Mouse (Mus musculus) adrenal gland, postnatal 36 days (tissue): ENCODE measurements around the gene Haghl. TPM values are rescaled to one million over a fixed set of nuclear protein-coding genes. Genes with fewer than 3 reads are reported as not detected.

Source experiments
- DNase-seq, 2 experiments: peaks; one replicate each; pipeline ENCODE4 v3.0.0; 2021; ENCODE audit warnings: mixed read lengths in 1 of 2
- total RNA-seq, 2 experiments: library from RNA; stranded (reverse); gene quantifications; 2 replicates each; pipeline ENCODE4 v1.2.3; 2021

The Haghl gene
- total RNA-seq, 2 experiments from 2014 or later, result 17.6 to 32.8 TPM

DNA sequence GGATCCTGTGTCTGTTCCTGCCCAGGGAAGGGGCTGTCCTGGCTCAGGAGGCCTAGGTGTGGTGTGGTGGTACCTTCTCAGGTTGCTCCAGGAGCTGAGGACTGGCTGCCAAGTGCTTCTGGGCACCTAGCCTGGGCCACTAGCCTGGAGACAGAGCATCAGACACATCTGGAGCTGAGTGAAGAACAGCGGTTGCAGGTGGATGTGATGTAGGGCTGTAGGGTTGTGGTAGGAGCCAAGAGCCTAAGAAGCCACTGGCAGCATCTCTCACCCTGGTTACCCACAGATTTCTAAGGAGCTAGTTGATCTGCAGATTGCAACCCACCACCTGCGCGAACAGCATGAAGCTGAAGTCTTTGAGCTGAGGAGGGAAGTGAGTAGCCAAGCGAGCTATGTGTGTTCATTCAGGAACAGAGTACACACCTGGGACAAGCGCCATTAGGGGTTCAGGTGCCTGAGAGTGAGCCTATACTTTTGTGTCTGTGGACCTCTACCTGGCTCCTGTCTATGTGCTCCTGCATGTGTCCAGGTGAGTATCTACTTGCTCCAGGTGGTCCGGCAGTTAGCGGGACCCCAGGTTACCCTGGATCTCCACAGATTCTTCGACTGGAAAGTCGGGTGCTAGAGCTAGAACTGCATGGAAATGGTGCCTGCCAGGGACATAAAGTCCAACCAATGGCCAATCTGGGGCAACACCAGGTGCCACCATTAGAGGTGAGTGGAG is 1.5 kb upstream of the Haghl start:
- DNase-seq, result no peak

DNA sequence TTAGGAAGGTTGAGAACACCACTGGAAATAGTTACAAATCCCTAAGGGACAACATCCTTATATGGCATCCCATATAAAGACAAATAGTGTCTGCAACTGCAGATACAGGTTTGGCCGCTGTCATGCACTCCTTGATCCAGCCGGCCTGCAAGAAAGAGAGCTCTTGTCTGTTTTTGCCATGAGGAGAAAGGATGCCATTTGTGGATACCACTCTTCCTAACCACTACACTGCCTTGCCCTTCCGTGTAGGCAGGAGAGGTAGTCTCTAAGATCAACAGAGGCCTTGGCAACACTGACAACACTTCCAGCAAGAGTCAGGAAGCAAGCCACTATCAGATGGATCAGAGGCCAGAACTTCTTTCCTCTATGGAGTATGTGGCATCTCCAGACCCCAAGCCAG is 807 bp upstream of the Haghl start, which contains the start of gene Ccdc78:
Gene Ccdc78, plus strand, starts transcription at position 301 of the 400 bp plus-strand sequence.
- DNase-seq, result no peak

DNA sequence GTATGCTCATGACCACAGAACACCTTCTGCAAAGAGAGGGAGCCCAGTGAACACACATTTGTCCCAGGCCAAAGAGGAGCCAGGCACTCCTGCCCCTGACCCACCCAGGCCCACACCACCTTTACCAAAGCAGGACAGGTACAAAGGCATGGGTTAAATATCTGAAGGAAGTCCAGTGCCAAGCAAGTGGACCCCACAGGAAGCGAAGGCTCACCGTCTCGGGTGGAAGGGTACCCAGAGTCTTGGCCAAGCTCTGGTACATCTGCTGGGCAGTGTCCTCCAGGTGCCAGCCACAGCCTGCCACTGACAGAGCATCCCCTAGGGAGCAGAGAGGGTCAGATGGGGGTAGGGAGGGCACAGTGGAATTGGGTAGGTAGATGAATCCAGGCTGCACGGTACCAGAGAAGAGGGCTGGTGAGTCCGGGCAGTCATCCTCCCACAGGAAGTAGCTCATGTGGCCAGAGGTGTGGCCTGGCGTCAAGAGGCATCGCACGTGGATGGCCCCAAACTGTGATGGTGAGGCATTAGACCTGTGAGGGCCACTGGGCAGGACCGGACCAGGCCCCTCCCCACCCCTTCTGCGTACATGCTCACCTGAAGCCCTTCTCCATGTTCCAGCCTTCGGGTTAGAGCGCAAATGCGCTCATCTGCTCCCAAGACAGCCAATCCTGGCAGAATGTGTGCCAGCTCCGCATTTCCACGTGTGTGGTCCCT is 1.5 kb downstream of the Haghl start:
- no peak for DNase-seq

DNA sequence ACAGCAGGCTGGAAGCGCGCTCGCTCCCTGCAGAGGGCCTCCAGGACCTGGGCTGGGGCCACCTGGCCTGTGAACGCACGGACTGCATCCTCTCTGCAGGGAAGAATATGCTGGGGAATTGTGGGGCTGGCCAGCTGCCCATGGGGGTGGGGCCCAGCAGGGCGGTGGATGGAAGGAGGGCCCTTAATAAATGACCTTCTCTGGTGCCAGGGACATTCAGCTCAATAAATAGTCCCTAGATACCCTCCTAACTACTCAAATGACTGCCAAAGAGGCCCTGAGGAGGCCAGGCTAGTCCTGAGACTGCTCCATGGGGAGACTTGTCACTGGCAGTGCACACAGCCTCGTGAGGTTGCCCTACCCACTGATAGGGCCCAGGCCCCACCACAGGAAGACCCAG is 2.4 kb downstream of the Haghl start:
- peak; percentile 76 to 83 for DNase-seq

DNA sequence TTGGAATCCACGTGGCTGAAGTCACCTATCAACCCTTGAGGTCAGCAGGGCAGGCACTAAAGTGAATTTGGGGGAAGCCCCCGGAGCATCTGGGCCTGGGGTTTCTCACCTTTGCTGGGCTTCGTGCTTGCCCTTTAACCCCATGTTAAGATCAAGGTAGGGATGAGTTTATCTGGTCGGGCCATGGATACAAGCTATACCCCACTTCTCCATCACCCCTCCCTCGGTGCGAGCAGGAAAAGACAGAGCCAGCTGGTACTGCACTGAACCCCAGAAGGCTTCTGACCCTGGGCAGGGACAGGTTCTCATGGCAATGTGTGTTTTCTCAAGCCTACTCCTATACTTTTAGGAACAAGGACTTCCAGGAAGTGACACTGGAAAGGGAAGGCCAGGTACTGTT is 4.1 kb downstream of the Haghl start:
- DNase-seq, result no peak

DNA sequence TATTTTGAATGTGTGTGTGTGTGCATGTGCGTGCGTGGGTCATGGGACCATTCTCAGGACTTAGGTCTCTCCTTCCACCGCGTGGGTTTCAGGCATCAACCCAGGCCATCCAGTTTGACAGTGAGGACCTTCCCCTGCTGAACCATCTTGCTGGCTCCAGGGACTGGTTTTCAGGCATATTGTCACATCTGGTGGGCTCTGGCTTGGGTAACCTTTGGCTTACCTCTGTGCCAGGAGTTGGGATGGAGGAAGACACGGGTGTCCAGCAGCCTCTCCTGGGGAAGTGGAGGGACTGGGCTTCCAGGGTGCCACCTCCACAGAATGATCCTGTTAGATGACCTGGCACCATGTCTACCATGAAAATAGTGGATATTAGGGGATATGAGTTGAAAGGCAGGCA is 7.5 kb downstream of the Haghl start:
- DNase-seq, result no peak

DNA sequence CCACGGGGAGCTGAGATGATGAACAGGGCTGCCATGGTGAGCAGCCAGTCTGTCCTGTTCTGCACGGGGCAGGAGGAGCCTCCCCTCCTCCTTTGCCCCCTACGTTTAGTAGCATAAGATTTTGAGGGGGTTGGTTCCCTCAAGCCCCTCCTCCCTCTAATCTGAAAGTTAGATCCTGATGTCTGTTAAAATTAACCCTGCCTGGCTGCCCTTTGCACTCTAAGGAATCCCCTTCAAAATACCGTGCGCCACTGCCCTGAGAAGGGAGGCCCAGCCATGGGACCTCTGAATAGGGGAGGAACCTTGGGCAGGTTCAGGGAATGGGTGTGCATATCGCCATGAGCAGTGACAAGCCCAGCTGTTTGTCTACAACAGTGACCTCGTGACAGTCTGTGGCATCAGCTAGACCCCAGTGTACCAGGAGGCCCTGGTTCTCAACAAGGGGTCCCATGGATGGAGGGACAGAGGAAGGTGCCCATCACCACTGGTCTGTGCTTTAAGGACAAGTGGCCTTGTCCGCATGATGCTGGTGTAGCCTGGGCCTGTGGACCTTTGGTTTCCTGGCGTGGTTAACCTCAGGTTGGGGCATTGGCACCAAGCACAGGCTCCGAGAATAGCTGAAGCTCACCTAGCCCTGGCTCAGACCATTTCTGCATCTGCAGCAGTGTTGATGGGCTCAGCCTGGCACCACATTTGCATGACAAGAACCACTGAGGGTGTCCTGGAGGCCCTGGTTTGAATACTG is 10.0 kb downstream of the Haghl start:
- no peak for DNase-seq

DNA sequence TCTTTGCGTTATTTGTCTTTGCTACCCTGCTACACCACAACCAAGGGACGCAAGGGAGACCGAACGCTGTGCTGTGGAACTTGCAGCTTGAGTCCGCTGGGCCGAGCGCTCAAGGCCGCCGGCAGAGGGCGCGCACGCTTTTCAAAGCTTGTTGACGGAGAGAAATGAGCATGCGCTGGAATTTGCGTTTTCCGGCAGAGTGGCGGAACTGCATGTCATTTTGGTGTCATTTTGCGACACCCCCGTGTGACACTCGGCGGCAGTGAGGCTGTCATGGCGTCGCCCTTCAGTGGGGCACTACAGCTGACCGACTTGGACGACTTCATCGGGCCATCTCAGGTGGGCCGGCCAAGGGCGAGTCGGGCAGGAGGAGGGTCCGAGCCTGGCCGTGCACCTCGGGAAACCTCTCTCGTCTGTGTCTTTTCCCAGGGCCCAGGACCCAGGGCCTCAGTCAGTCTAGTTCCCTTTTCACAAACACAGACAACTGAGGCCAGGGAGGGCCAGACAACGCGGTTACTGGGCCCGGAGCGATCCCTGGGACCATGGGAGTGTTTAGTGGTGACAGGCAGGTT is 11.8 kb downstream of the Haghl start, which contains the start of gene Narfl:
Gene Narfl, plus strand, starts transcription at position 228 of the 572 bp plus-strand sequence.
- DNase-seq, result peak; percentile 96 to 97

DNA sequence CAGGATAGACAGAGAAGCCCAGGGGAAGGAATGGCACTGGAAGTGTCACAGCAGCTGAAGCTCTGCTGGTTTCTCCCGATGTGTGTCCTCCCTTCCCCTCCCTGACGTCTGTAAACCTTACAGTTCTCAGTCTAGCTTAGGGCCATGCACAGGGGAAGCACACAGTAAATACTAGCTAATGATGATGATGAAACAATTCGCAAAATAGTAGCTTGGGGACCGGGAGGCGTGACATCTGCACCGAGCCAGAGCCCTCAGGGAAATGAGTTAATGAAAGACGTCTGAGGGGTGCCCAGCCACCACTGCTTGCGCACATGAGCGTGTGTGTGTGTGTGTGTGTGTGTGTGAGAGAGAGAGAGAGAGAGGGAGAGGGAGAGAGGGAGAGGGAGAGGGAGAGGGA is 16.1 kb downstream of the Haghl start:
- no peak for DNase-seq

DNA sequence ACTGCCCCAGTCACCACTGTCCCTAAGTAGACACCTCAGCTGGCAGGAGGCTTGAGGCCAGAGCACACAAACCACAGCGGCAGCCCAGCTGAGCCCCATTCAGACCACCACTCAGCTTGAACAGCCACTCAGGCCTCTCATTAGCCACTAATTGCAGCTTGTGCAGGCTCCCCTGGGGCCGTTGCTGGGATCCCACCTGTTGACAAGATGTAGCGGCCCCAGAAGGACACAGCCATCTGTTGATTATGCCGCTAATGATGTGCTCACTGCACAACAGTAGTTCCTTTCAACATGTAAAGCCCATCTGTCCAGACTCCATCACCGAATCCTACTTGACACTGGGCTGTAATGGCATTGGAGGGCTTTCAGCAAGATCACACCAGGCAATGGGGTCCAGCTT is 19.6 kb downstream of the Haghl start:
- DNase-seq, result no peak

DNA sequence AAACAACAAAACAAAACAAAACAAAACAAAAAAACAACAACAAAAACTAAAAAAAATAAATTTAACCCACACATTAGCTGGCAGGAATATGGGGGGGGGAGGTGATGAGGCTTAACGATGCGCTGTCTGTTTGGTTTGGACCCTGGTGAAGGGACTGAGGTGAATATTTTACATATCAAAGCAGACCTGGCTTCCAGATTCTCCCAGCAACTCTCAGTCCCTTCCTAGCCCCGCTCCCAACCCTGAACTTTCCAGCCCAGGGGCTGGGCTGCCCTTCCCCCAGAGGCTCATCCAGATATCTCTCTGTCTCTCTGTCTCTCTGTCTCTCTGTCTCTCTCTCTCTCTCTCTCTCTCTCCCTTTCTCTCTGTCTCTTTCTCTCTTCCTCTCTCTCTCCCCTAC is 22.9 kb downstream of the Haghl start:
- no peak for DNase-seq

DNA sequence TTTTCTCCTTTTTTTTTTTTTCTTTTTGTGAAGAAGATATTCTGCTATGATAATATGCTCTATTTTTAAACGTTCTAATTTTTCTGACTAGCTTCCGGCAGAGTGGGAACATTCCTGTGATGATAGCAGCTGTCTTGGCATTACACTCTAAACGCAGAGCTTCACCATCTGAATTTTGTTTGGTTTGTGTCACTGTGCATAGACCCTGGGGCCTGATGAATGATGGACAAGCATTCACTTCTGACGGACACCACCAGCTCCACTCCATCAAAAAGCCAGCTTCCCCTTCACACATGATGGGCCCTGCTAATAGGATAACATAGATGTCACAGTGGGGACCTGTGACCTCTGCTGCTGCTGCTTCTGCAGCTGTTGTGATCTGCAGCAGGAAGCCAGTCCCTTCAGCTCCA is 23.9 kb downstream of the Haghl start:
- no peak for DNase-seq

DNA sequence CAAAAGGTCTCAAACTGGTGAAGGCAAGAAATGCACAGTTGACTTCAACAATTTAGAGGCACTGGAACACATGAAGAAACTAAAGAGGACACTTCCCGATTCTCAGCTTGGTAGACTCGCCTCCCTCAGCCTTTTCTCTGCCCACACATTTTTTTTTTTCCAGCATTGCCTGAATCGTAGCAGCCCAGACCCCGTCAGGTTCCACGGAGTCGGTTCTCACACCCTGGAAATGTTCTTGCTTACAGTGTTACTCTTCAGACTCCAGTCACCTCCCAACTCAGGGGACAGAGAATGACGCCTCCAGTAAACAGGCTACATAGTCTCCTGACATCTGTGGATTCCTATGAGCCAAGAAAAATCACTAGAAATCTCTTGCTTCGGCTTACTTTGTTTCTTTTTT is 25.3 kb downstream of the Haghl start:
- DNase-seq, result no peak

DNA sequence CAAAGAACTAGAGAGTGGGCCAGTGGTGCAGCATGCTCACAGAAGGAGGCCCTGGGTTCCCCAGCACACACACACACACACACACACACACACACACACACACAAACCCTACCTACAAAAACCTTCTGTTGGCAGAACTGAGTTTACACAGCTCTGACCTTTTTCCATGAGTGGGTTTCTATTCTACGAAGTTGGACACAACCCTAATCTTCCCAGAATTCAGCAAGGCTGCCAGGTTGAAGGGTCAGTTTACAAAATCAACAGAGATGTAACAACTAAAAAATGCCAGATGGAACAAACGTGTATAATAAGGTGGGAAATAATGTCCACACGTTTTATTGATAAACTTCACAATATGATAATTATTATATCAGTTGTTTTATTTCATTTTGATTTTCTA is 27.8 kb downstream of the Haghl start:
- no peak for DNase-seq

DNA sequence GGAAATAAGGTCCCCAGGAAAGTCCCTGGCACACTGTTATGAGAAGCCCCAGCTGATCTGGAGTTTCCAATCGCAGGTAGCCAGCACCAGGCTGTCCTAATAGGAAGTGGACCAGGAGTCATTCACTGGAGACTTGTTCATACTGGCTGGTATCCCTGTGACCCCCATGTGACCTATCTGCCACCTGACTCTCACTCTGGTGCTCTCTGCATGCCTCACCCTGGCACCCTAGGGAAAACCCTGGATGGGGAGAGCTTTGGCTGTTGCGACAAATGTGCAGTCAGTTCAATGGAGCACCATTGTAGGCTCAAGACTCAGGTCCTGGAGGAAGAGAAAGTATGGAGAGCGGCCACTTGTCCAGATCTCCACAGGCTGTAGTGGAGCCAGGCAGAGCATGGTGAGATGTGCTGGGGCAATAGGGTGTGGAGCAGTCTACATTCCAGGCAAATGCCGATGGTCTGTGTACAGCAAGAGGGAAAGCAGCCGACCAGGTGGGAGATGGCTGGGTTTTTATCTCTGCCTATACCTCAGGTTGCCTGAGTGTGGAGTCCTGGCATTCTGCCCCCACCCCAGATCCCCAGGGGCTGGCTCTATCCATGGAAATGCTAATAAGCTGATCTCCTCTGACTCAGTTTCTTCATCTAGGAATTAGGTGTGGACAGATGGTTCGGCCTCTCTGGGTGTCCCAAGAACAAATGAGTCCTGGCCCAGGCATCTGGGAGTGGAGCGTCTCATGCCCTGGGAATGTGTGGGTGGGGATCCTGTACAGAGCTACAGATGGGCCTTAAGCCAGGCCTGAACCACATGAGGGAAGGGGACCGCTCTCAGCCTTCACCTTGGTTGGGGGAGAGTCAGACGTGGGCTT is 28.9 kb downstream of the Haghl start:
- no peak for DNase-seq

DNA sequence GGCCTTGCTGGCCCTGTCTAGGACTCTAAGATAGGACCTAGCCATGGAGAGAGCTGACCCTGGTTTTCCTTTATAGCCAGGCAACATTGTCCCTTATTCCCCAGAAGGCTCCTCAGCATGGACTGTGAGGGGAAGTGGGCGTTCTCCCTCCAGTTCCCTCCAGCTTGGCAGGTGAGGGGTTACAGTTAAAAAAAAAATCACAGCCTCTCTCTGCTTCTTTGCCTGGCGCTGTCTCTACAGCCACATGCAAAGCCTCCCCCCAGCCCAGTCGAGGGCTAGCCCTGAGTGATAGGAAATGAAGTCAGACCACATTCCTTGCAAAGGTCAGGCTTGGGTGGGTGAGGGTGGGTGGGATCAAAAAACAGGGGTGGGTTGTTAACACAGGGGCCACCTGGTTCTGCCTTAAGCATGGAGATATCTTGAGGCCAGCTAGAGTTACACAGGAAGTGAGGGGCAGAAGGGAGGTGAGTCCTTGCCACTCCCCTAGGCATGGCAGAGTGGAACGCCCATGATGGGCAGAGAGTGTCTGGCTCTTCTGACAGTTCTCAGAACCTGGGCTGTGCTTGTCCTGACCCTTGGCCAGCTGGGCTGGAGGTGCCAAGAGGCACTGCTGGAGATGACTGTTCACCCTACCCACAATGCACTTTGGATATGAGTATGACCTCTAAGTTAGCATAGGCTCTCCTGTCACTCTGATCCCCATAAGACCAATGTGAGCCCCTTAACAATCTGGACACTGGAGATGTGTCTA is 29.7 kb downstream of the Haghl start:
- no peak for DNase-seq

DNA sequence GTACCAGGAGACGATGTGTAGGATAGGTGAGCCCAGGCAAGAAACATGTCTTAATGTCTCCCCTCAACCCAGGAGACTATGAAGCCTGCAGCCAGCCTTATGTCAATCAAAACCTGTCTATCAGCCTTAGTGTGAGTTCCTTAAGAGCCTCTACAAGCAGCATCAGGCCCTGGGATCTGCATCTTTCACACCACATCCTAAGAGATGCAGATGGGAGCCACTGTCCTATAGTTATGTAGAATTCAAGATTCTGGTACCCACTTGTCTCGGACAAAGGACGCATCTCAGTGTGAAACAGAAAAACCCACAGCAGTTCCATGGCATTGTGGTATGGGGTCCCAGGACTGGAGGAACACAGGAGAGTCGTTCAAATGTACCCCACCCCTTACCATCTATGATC is 30.4 kb downstream of the Haghl start:
- no peak for DNase-seq

DNA sequence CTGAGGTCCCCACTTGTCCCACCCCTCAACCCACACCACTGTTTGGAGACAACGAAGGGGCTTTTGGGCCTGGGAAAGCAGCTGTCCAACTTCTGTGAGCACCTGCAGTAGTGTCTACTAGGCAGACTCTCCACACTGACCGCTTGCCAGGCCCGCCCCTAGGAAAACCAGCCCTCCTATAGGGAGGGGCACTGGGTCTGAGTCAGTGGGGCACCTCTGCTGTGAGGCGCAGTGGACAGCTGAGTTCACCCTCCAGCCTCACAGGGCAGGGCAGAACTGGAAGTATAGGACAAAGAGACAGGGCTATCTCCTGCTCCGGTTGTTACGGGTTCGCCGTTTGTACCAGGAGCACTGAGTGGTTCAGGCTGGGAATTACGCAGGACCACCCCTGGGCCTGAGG is 31.2 kb downstream of the Haghl start, which contains the start of gene Msln:
Gene Msln, minus strand, starts transcription at position 138 of the 400 bp plus-strand sequence.
- no peak for DNase-seq

DNA sequence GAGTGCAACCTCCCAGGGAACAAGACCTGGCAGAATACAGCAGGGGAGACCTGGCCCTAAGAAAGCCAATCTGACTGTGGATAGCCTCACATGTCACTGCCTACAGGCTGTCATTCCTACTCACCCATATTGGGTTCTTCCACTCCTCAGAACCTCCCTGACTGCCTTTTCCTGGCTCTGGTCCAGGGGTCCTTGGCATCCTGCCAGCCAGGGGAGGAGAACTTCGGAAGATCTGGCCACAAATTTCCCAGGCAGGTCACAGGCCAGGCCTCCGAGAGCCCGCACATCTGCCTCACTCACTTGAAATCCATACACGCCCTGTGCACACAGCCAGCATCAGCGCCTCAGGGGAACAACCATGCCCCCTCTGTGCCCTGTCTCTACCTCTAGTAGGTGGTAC is 34.0 kb downstream of the Haghl start:
- DNase-seq, result peak; percentile 81 to 83

DNA sequence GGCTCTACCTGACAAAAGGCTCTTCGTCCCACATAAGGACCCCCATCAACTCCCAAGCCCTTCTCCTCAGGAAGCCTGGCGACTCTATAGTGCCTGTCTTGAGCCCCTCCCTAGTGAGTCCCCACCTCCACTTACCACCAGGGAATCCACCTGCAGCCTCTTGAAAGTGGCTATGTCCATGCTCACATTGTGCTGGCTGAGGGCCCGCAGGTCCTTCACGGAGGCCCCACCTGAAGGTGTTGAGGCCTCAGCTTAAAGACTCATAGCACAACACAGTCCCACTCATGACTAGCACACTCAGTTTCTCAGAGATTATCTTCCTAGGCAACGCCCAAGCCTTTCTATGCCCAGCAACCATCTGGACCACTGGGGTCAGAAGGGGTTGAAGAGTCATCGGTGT is 36.2 kb downstream of the Haghl start:
- no peak for DNase-seq

DNA sequence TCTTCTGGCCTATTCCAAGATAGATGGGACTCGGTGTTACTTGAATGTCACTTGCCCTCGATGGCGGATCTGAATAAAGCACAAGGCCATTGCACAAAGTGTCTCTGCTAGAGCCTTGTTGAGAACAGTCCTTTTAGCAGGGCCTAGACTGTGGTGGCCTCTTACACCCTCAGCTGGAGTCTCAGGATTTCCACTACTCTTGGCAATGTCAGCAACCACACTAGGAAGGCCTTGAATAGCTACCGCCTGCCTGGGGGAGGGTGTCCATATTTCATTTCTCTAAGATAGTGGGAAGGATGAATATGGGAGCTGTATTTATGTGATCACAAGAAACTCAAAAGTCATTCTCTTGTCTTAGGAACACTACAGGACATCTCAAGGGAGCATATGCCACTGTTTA is 37.2 kb downstream of the Haghl start:
- DNase-seq, result peak; percentile 31 to 34
